Mouse (Mus musculus) small intestine, adult 2 months (tissue): ENCODE data around the gene Prrc2b. TPM values are rescaled to one million over a fixed set of nuclear protein-coding genes. Genes with fewer than 3 reads are reported as not detected.

ENCODE experiments used
- H3K27ac ChIP-seq: fragments of 200-500 bp; 2 replicates; pipeline ENCODE4 v1.5.1; 2012; ENCODE audit warnings: low read depth, low read length, control low read depth, inconsistent platforms; ENCODE audit not compliant: insufficient read depth
- H3K27me3 ChIP-seq: fragments of 200-500 bp; 2 replicates; pipeline ENCODE4 v1.6.1; 2012; ENCODE audit warnings: mild to moderate bottlenecking, moderate library complexity, low read length, inconsistent platforms; ENCODE audit not compliant: control insufficient read depth, insufficient read depth
- H3K36me3 ChIP-seq: fragments of 200-500 bp; 2 replicates; pipeline ENCODE4 v1.6.1; 2012; ENCODE audit warnings: mild to moderate bottlenecking, low read length, control low read depth, inconsistent platforms; ENCODE audit not compliant: control insufficient read depth, insufficient read depth
- H3K4me1 ChIP-seq: fragments of 200-500 bp; 2 replicates; pipeline ENCODE4 v1.6.1; 2012; ENCODE audit warnings: low read length, inconsistent platforms, mixed read lengths; ENCODE audit not compliant: control insufficient read depth, insufficient read depth, insufficient read length
- H3K4me3 ChIP-seq: fragments of 200-500 bp; 2 replicates; pipeline ENCODE4 v1.5.1; 2012; ENCODE audit warnings: low read depth, mild to moderate bottlenecking, control low read depth, inconsistent platforms, low read length, moderate library complexity
- CTCF ChIP-seq: fragments of 200-500 bp; IDR thresholded peaks from 2 replicates; pipeline ENCODE4 v1.5.1; 2012; ENCODE audit warnings: low read depth, mild to moderate bottlenecking, control low read depth, inconsistent platforms, low read length, moderate library complexity, mixed read lengths; ENCODE audit not compliant: insufficient replicate concordance, insufficient read length; ENCODE audit errors: extremely low read depth
- POLR2A ChIP-seq: fragments of 200-500 bp; IDR thresholded peaks from 2 replicates; pipeline ENCODE4 v1.6.1; 2012; ENCODE audit warnings: low read depth, mild to moderate bottlenecking, control low read depth, inconsistent platforms, low read length, moderate library complexity
- whole genome bisulfite sequencing: fragments of 180-500 bp; shearing (Covaris S2); methylation state at CpG from one replicate; pipeline ENCODE4 v1.1.7; 2018; 5-methylcytosine and 5-hydroxymethylcytosine counted together
- polyA plus RNA-seq: library from polyadenylated mRNA; depleted of rRNA; stranded (reverse); fragments of >200 nt; gene quantifications from 2 replicates; pipeline ENCODE4 v1.2.3, GENCODE M21; 2012; rRNA removed

The Prrc2b gene
- polyA plus RNA-seq: 16.3 and 23.4 TPM in 2 replicates

- peak within 1 kb of the TSS; percentile 29 for H3K27ac ChIP-seq
- peak within 1 kb of the TSS; percentile 99 for H3K4me3 ChIP-seq
- peaks cover 12% of the 10 kb centered on the region for H3K4me1 ChIP-seq
- H3K27me3 ChIP-seq: no peaks in the 10 kb centered on the region
- TF ChIP-seq POLR2A (peak; percentile 44; the same call in 1 of the 2 replicates), CTCF (0 out of 2 replicates have a peak, but pooled peaks have one; percentile 12)
- WGBS: under 1% methylated on average over 82 of the region's 117 CpGs
- no peaks in the 10 kb centered on the region for H3K36me3 ChIP-seq
Observed at GRCm38 (mm10) chr2:32150924-32151659, at the start of gene Prrc2b. TSS of gene Prrc2b (plus strand) at chr2:32151082.

GRCm38 (mm10) chr2:32102944-32103343 is 47.9 kb upstream of the Prrc2b start:
- WGBS: 51% methylated on average over 5 of the region's 5 CpGs
- no peak overlapping the region for H3K27ac ChIP-seq
- no peak overlapping the region for H3K4me3 ChIP-seq
- H3K36me3 ChIP-seq: no peaks in the 10 kb centered on the region
- no peaks in the 10 kb centered on the region for H3K27me3 ChIP-seq
- H3K4me1 ChIP-seq: no peaks in the 10 kb centered on the region
- no peak for TF ChIP-seq POLR2A
- no peak for TF ChIP-seq CTCF

GRCm38 (mm10) chr2:32103557-32103956 is 47.3 kb upstream of the Prrc2b start:
- Histone ChIP-seq H3K4me1 (no peaks in the 10 kb centered on the region), H3K36me3 (no peaks in the 10 kb centered on the region), H3K27me3 (no peaks in the 10 kb centered on the region), H3K4me3 (no peak overlapping the region), H3K27ac (no peak overlapping the region)
- TF ChIP-seq POLR2A: no peak
- WGBS: 74% methylated on average over 7 of the region's 7 CpGs

GRCm38 (mm10) chr2:32104122-32104521 is 46.8 kb upstream of the Prrc2b start:
- no peaks in the 10 kb centered on the region for H3K4me1 ChIP-seq
- WGBS: 87% methylated on average over 7 of the region's 7 CpGs
- TF ChIP-seq CTCF (no peak), POLR2A (no peak)

GRCm38 (mm10) chr2:32105117-32105913 is 45.6 kb upstream of the Prrc2b start:
- H3K27ac ChIP-seq: no peak overlapping the region
- no peaks in the 10 kb centered on the region for H3K27me3 ChIP-seq
- H3K4me1 ChIP-seq: no peaks in the 10 kb centered on the region
- no peak overlapping the region for H3K4me3 ChIP-seq
- H3K36me3 ChIP-seq: no peaks in the 10 kb centered on the region
- TF ChIP-seq POLR2A (no peak), CTCF (no peak)
- 82% methylated on average over 16 of the region's 16 CpGs for WGBS

More at GRCm38 (mm10) chr2:32104122-32104521, 46.8 kb upstream of the Prrc2b start:
- H3K27ac ChIP-seq: no peak overlapping the region
- no peak overlapping the region for H3K4me3 ChIP-seq
- no peaks in the 10 kb centered on the region for H3K36me3 ChIP-seq
- H3K27me3 ChIP-seq: no peaks in the 10 kb centered on the region

- no peaks in the 10 kb centered on the region for H3K27me3 ChIP-seq
- no peaks in the 10 kb centered on the region for H3K36me3 ChIP-seq
- H3K27ac ChIP-seq: no peak overlapping the region
- H3K4me1 ChIP-seq: no peaks in the 10 kb centered on the region
- TF ChIP-seq POLR2A (no peak), CTCF (no peak)
- H3K4me3 ChIP-seq: no peak overlapping the region
- 78% methylated on average over 7 of the region's 7 CpGs for WGBS
Observed at GRCm38 (mm10) chr2:32105930-32106329, 45.0 kb upstream of the Prrc2b start.

GRCm38 (mm10) chr2:32111268-32111667 is 39.6 kb upstream of the Prrc2b start:
- WGBS: 100% methylated on average over 1 of the region's 1 CpGs
- Histone ChIP-seq H3K36me3 (no peaks in the 10 kb centered on the region), H3K4me1 (no peaks in the 10 kb centered on the region), H3K27me3 (no peaks in the 10 kb centered on the region), H3K4me3 (no peak overlapping the region), H3K27ac (no peak overlapping the region)
- TF ChIP-seq POLR2A (no peak), CTCF (no peak)

GRCm38 (mm10) chr2:32112548-32112947 is 38.3 kb upstream of the Prrc2b start:
- H3K4me1 ChIP-seq: no peaks in the 10 kb centered on the region
- H3K36me3 ChIP-seq: no peaks in the 10 kb centered on the region
- TF ChIP-seq POLR2A: no peak
- H3K27ac ChIP-seq: no peak overlapping the region
- no peaks in the 10 kb centered on the region for H3K27me3 ChIP-seq
- 69% methylated on average over 2 of the region's 2 CpGs for WGBS
- H3K4me3 ChIP-seq: no peak overlapping the region
